Mouse (Mus musculus): Measurements from ENCODE around the gene Nlrp1b. TPM values are rescaled to one million over a fixed set of nuclear protein-coding genes. Genes with fewer than 3 reads are reported as not detected.

The Nlrp1b gene
- total RNA-seq (2012; rRNA removed), result 0.38 and 0.67 TPM in 2 replicates
- total RNA-seq (2014; rRNA removed), result 0.42 and 0.80 TPM in 2 replicates
- 1.1 and 1.4 TPM in 2 replicates for polyA plus RNA-seq (2012; ENCODE audit: insufficient read length, low read depth)

GRCm38 (mm10) chr11:71230684-71231480 lies at the start of gene Nlrp1b:
Gene Nlrp1b (minus strand): TSS chr11:71230733.
- in situ Hi-C loops (cut with MboI; ENCODE audit: low pct_ligation_motif_present, low pct_unique_long_range_greater_than_20kb, low sequenced_read_pairs), result no loop called here
- Histone ChIP-seq H3K4me3 (replicated peaks in 1 of 3; ENCODE audit: low read depth in 2 of 3, low read length in 2 of 3, poor library complexity in 1 of 3) (peak within 1 kb of the TSS in 2 of 3 experiments; percentile 16 to 20), H3K79me2 (replicated peaks; ENCODE audit: control insufficient read depth, extremely low read depth, insufficient read depth, poor library complexity, severe bottlenecking) (no peaks in the 10 kb centered on the region), H3K9me3 (replicated peaks; ENCODE audit: low read length) (no peaks in the 10 kb centered on the region), H3K27me3 (replicated peaks) (no peaks in the 10 kb centered on the region), H3K4me1 (ENCODE audit: control insufficient read depth in 1 of 2, insufficient read depth in 2 of 2) (peaks cover 16 to 44% of the 10 kb centered on the region in 2 experiments), H3K36me3 (replicated peaks in 1 of 2; ENCODE audit: control insufficient read depth in 1 of 2, insufficient read depth in 1 of 2, low read length in 1 of 2) (peaks cover 0 to 21% of the 10 kb centered on the region in 2 experiments), H3K27ac (ENCODE audit: insufficient read depth, low read depth) (peak within 1 kb of the TSS; percentile 38; the same call in 1 of the 2 replicates), H3K9ac (ENCODE audit: insufficient read depth, low read depth) (no peak within 1 kb of the TSS), H3K4me2 (ENCODE audit: insufficient read depth, low read depth, poor library complexity, severe bottlenecking) (peak within 1 kb of the TSS; percentile 48; the same call in 1 of the 2 replicates)
- dilution Hi-C loops (cut with MboI; ENCODE audit: extremely low pct_ligation_motif_present, extremely low pct_unique_long_range_greater_than_20kb, low sequenced_read_pairs), result no loop called here
- peak; percentile 94 for DNase-seq (ENCODE audit: extremely low read depth)
- TF ChIP-seq CHD2 (IDR thresholded peaks at IDR 0.05; ENCODE audit: low read length), result peak; percentile 88
- no peak for TF ChIP-seq GABPA (IDR thresholded peaks at IDR 0.05; ENCODE audit: insufficient replicate concordance, low read depth, low read length)
- TF ChIP-seq ZNF384 (IDR thresholded peaks at IDR 0.05; ENCODE audit: low read depth, low read length), result peak; percentile 80
- TF ChIP-seq EP300 (IDR thresholded peaks at IDR 0.05; ENCODE audit: low read length), result peak; percentile 100
- TF ChIP-seq BHLHE40 (IDR thresholded peaks at IDR 0.05; ENCODE audit: low read depth, low read length), result peak; percentile 70
- TF ChIP-seq CTCF (conservative IDR thresholded peaks at IDR 0.05 in 1 of 2, IDR thresholded peaks at IDR 0.05 in 1 of 2; ENCODE audit: low read depth in 2 of 2, low read length in 2 of 2), result no peak
- no peak for TF ChIP-seq PAX5 (IDR thresholded peaks at IDR 0.05; ENCODE audit: low read length)
- peak; percentile 28; the same call in 1 of the 2 replicates for TF ChIP-seq NRF1 (IDR thresholded peaks at IDR 0.05; ENCODE audit: low read depth, low read length)
- TF ChIP-seq ZKSCAN1 (IDR thresholded peaks at IDR 0.05; ENCODE audit: borderline replicate concordance, low read depth, low read length), result no peak
- TF ChIP-seq MEF2A (IDR thresholded peaks at IDR 0.05; ENCODE audit: borderline replicate concordance, low read depth, low read length), result peak; percentile 86
- TF ChIP-seq ETS1 (conservative IDR thresholded peaks at IDR 0.05; ENCODE audit: low read depth, low read length), result peak; percentile 80
- peak; percentile 67; the same call in 1 of the 2 replicates for TF ChIP-seq MXI1 (IDR thresholded peaks at IDR 0.05; ENCODE audit: low read depth, low read length)
- peak; percentile 21; the same call in 1 of the 2 replicates for TF ChIP-seq SMC3 (IDR thresholded peaks at IDR 0.05; ENCODE audit: low read depth, low read length)
- no peak for TF ChIP-seq POLR2AphosphoS2 (IDR thresholded peaks at IDR 0.05; ENCODE audit: low read depth, low read length)
- no peak; the same call in 1 of the 2 replicates for TF ChIP-seq RAD21 (IDR thresholded peaks at IDR 0.05; ENCODE audit: low read depth, low read length)
- peak; percentile 75; the same call in 1 of the 2 replicates for TF ChIP-seq TBP (conservative IDR thresholded peaks at IDR 0.05; ENCODE audit: low read depth, low read length)
- TF ChIP-seq SIN3A (IDR thresholded peaks at IDR 0.05; ENCODE audit: low read length), result peak; percentile 75
- TF ChIP-seq ZC3H11A (IDR thresholded peaks at IDR 0.05; ENCODE audit: low read depth, low read length), result no peak
- no peak; the same call in 1 of the 2 replicates for TF ChIP-seq MAZ (IDR thresholded peaks at IDR 0.05; ENCODE audit: low read depth, low read length)
- TF ChIP-seq CHD1 (IDR thresholded peaks at IDR 0.05; ENCODE audit: low read depth, low read length), result 0 out of 2 replicates have a peak, but pooled peaks have one; percentile 57
- TF ChIP-seq MAX (IDR thresholded peaks at IDR 0.05; ENCODE audit: low read length), result peak; percentile 75
- TF ChIP-seq ELF1 (IDR thresholded peaks at IDR 0.05; ENCODE audit: low read depth, low read length), result peak; percentile 62; the same call in 1 of the 2 replicates
- TF ChIP-seq MYC (IDR thresholded peaks at IDR 0.05; ENCODE audit: low read depth, low read length), result peak; percentile 78
- 0 out of 2 replicates have a peak, but pooled peaks have one; percentile 43 for TF ChIP-seq KAT2A (IDR thresholded peaks at IDR 0.05; ENCODE audit: insufficient replicate concordance, low read length)
- no peak for TF ChIP-seq USF1 (IDR thresholded peaks at IDR 0.05; ENCODE audit: low read depth, low read length)
- no peak; the same call in 1 of the 2 replicates for TF ChIP-seq HCFC1 (IDR thresholded peaks at IDR 0.05; ENCODE audit: low read depth, low read length)
- TF ChIP-seq MAFK (IDR thresholded peaks at IDR 0.05; ENCODE audit: insufficient replicate concordance, low read length), result peak; percentile 79
- peak; percentile 99 for TF ChIP-seq RCOR1 (conservative IDR thresholded peaks at IDR 0.05; ENCODE audit: low read depth, low read length)
- TF ChIP-seq JUN (IDR thresholded peaks at IDR 0.05; ENCODE audit: insufficient read depth, low read depth, low read length), result peak; percentile 92
- no peak for TF ChIP-seq USF2 (conservative IDR thresholded peaks at IDR 0.05; ENCODE audit: low read depth, low read length)
- peak; percentile 99 for TF ChIP-seq IRF4 (IDR thresholded peaks at IDR 0.05; ENCODE audit: low read depth, low read length)
- TF ChIP-seq E2F4 (IDR thresholded peaks at IDR 0.05; ENCODE audit: insufficient replicate concordance, low read depth, low read length), result no peak
- TF ChIP-seq ZMIZ1 (IDR thresholded peaks at IDR 0.05; ENCODE audit: low read depth, low read length), result peak; percentile 64; the same call in 1 of the 2 replicates
- peak; percentile 83; the same call in 1 of the 2 replicates for TF ChIP-seq UBTF (IDR thresholded peaks at IDR 0.05; ENCODE audit: low read depth, low read length)
- peak; percentile 96 for TF ChIP-seq JUND (conservative IDR thresholded peaks at IDR 0.05; ENCODE audit: low read depth, low read length)
- no peak for TF ChIP-seq POLR2A (IDR thresholded peaks at IDR 0.05; ENCODE audit: low read depth, low read length)
- peak; percentile 38; the same call in 1 of the 2 replicates for TF ChIP-seq NELFE (IDR thresholded peaks at IDR 0.05; ENCODE audit: low read depth, low read length)

Measured in CH12.LX (cell line).